Mouse (Mus musculus): Measurements from ENCODE around the gene Pkp3. TPM values are rescaled to one million over a fixed set of nuclear protein-coding genes. Genes with fewer than 3 reads are reported as not detected.

The Pkp3 gene
- polyA plus RNA-seq, 1 experiment: 19.6 TPM

DNA sequence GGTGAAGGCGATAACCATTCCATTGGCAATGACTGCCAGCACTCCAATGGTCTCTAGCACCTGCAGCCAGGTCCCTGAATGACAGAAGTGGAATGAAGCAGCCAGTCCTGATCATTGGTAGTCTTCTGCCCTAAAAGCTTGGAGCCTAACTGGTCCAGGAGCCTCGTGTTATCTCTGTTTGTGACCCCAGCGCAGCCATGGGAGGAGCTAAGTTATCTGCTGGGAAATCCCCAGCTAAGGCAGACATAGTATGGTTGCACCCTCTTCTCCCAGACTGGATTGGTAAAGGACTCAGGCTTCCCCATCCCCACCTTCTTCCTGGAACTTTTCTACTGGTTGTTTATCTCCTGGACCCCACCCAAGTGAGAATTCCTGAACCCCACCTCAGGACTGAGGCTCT lies 25.1 kb downstream of the Pkp3 start:
- Histone ChIP-seq H3K4me1 (ENCODE audit: control insufficient read depth, insufficient read depth, low read length) (peaks cover 1% of the 10 kb centered on the region), H3K9ac (ENCODE audit: low read depth, poor library complexity, severe bottlenecking) (no peak overlapping the region), H3K36me3 (ENCODE audit: control insufficient read depth, insufficient read depth, low read length, poor library complexity, severe bottlenecking) (no peaks in the 10 kb centered on the region), H3K27ac (ENCODE audit: insufficient read depth, low read length) (no peak overlapping the region), H3K9me3 (replicated peaks; ENCODE audit: control insufficient read depth, insufficient read depth, low read length, poor library complexity, severe bottlenecking) (no peaks in the 10 kb centered on the region), H3K27me3 (ENCODE audit: control insufficient read depth, insufficient read depth, low read length, poor library complexity, severe bottlenecking) (no peaks in the 10 kb centered on the region), H3K4me3 (ENCODE audit: low read depth, low read length) (no peak overlapping the region)
- TF ChIP-seq EP300 (IDR thresholded peaks at IDR 0.05; ENCODE audit: insufficient read depth, low read depth, low read length) (no peak), POLR2A (IDR thresholded peaks at IDR 0.05; ENCODE audit: insufficient read depth, low read length) (no peak), CTCF (IDR thresholded peaks at IDR 0.05; ENCODE audit: low read depth, low read length) (no peak)

DNA sequence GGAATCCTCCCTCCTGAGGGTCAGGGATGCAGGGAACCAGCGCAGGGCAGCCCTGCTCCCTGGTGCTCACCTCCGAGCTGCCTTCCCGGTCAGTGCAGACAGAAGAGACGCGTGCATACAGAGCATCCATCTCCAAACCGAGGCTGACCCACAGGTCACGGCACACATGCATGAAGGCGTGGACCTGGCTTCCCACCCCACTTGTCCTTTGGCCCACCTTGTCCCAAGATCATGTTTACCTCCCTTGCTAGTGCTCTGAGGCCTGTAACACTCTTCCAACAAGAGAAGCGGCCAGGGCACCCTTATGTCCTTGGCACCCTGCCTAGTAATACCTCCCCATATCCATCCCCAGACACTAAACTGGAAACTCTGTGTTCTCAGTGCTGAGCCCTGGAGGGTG lies 37.9 kb downstream of the Pkp3 start:
- no peak overlapping the region for H3K4me3 ChIP-seq (ENCODE audit: low read depth, low read length)
- no peak overlapping the region for H3K9ac ChIP-seq (ENCODE audit: low read depth, poor library complexity, severe bottlenecking)
- H3K27me3 ChIP-seq (ENCODE audit: control insufficient read depth, insufficient read depth, low read length, poor library complexity, severe bottlenecking): no peaks in the 10 kb centered on the region
- H3K9me3 ChIP-seq (replicated peaks; ENCODE audit: control insufficient read depth, insufficient read depth, low read length, poor library complexity, severe bottlenecking): no peaks in the 10 kb centered on the region
- H3K27ac ChIP-seq (ENCODE audit: insufficient read depth, low read length): no peak overlapping the region
- TF ChIP-seq POLR2A (IDR thresholded peaks at IDR 0.05; ENCODE audit: insufficient read depth, low read length) (no peak), CTCF (IDR thresholded peaks at IDR 0.05; ENCODE audit: low read depth, low read length) (no peak), EP300 (IDR thresholded peaks at IDR 0.05; ENCODE audit: insufficient read depth, low read depth, low read length) (no peak)
- H3K4me1 ChIP-seq (ENCODE audit: control insufficient read depth, insufficient read depth, low read length): no peaks in the 10 kb centered on the region
- H3K36me3 ChIP-seq (ENCODE audit: control insufficient read depth, insufficient read depth, low read length, poor library complexity, severe bottlenecking): no peaks in the 10 kb centered on the region

DNA sequence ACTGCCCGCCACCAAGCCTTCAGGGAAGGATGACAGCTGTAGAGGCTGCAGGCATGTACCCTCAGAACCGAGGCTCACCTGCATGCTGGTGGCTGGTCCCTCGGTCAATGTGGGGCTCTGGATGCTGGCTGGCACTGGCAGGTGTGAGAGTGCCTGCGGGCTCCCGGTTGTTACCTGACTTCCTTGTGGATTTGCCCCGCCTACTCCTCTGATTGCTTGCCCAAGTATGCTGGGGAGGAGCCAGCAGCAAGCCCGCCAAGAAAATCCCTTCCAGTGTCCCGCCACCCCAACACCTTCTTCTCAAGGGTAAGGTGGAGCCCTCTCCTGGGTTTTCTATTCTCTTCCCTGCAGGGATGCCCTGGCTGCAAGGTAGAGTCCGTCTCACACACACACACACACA lies 39.6 kb downstream of the Pkp3 start, which contains the start of gene Ano9:
Gene Ano9, minus strand, starts transcription at position 171 of the 400 bp plus-strand sequence.
- TF ChIP-seq CTCF (IDR thresholded peaks at IDR 0.05; ENCODE audit: low read depth, low read length): no peak
- no peak for TF ChIP-seq POLR2A (IDR thresholded peaks at IDR 0.05; ENCODE audit: insufficient read depth, low read length)
- TF ChIP-seq EP300 (IDR thresholded peaks at IDR 0.05; ENCODE audit: insufficient read depth, low read depth, low read length): no peak
- Histone ChIP-seq H3K27me3 (ENCODE audit: control insufficient read depth, insufficient read depth, low read length, poor library complexity, severe bottlenecking) (no peaks in the 10 kb centered on the region), H3K9ac (ENCODE audit: low read depth, poor library complexity, severe bottlenecking) (peak within 1 kb of the TSS; percentile 19)

DNA sequence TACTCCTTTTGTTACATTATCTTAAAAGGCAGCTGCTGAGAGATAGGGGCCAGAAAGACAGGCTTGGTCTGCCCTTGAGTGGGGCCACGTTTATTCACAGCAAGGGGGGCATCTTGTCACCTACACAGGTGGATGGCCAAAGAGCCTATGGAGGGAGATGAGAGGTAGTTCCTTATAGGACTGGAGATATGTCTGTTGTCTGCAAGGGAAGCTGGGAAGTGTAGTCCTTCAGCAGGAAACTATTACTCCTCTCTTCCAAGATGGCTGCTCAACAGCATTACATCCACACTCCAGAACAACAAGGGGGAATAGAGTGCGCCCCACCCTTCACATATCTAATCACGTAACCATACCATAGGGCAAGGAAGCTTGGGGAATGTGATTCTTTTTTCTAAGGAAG lies 41.5 kb downstream of the Pkp3 start:
- Histone ChIP-seq H3K36me3 (ENCODE audit: control insufficient read depth, insufficient read depth, low read length, poor library complexity, severe bottlenecking) (no peaks in the 10 kb centered on the region), H3K9me3 (replicated peaks; ENCODE audit: control insufficient read depth, insufficient read depth, low read length, poor library complexity, severe bottlenecking) (no peaks in the 10 kb centered on the region), H3K27me3 (ENCODE audit: control insufficient read depth, insufficient read depth, low read length, poor library complexity, severe bottlenecking) (no peaks in the 10 kb centered on the region), H3K27ac (ENCODE audit: insufficient read depth, low read length) (no peak overlapping the region), H3K4me3 (ENCODE audit: low read depth, low read length) (no peak overlapping the region), H3K4me1 (ENCODE audit: control insufficient read depth, insufficient read depth, low read length) (no peaks in the 10 kb centered on the region), H3K9ac (ENCODE audit: low read depth, poor library complexity, severe bottlenecking) (no peak overlapping the region)
- TF ChIP-seq CTCF (IDR thresholded peaks at IDR 0.05; ENCODE audit: low read depth, low read length): no peak
- no peak for TF ChIP-seq EP300 (IDR thresholded peaks at IDR 0.05; ENCODE audit: insufficient read depth, low read depth, low read length)

More for the DNA sequence above, 39.6 kb downstream of the Pkp3 start, which contains the start of gene Ano9:
- Histone ChIP-seq H3K36me3 (ENCODE audit: control insufficient read depth, insufficient read depth, low read length, poor library complexity, severe bottlenecking) (no peaks in the 10 kb centered on the region), H3K27ac (ENCODE audit: insufficient read depth, low read length) (no peak within 1 kb of the TSS), H3K4me1 (ENCODE audit: control insufficient read depth, insufficient read depth, low read length) (no peaks in the 10 kb centered on the region), H3K4me3 (ENCODE audit: low read depth, low read length) (peak within 1 kb of the TSS; percentile 70), H3K9me3 (replicated peaks; ENCODE audit: control insufficient read depth, insufficient read depth, low read length, poor library complexity, severe bottlenecking) (no peaks in the 10 kb centered on the region)

DNA sequence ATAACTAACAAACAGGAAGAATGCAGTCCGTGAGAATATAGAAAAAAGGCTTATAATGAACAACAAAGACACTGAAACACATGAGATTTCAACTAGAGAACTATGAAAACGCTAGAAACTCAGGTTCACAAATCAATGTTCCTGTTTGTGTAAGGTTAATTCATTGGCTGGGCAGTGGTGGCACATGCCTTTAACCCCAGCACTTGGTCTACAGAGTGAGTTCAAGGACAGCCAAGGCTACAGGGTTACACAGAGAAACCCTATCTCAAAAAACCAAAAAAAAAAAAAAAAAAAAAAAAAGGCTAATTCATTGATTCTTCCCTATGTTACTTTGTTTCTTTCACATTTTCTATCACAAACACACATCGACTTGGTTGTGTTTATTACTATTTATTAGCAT lies 42.6 kb downstream of the Pkp3 start:
- Histone ChIP-seq H3K4me1 (ENCODE audit: control insufficient read depth, insufficient read depth, low read length) (no peaks in the 10 kb centered on the region), H3K9ac (ENCODE audit: low read depth, poor library complexity, severe bottlenecking) (no peak overlapping the region), H3K36me3 (ENCODE audit: control insufficient read depth, insufficient read depth, low read length, poor library complexity, severe bottlenecking) (no peaks in the 10 kb centered on the region), H3K27ac (ENCODE audit: insufficient read depth, low read length) (peak overlapping the region; percentile 29; the same call in 1 of the 2 replicates), H3K9me3 (replicated peaks; ENCODE audit: control insufficient read depth, insufficient read depth, low read length, poor library complexity, severe bottlenecking) (no peaks in the 10 kb centered on the region), H3K27me3 (ENCODE audit: control insufficient read depth, insufficient read depth, low read length, poor library complexity, severe bottlenecking) (no peaks in the 10 kb centered on the region), H3K4me3 (ENCODE audit: low read depth, low read length) (no peak overlapping the region)
- TF ChIP-seq CTCF (IDR thresholded peaks at IDR 0.05; ENCODE audit: low read depth, low read length) (no peak), EP300 (IDR thresholded peaks at IDR 0.05; ENCODE audit: insufficient read depth, low read depth, low read length) (no peak), POLR2A (IDR thresholded peaks at IDR 0.05; ENCODE audit: insufficient read depth, low read length) (no peak)

DNA sequence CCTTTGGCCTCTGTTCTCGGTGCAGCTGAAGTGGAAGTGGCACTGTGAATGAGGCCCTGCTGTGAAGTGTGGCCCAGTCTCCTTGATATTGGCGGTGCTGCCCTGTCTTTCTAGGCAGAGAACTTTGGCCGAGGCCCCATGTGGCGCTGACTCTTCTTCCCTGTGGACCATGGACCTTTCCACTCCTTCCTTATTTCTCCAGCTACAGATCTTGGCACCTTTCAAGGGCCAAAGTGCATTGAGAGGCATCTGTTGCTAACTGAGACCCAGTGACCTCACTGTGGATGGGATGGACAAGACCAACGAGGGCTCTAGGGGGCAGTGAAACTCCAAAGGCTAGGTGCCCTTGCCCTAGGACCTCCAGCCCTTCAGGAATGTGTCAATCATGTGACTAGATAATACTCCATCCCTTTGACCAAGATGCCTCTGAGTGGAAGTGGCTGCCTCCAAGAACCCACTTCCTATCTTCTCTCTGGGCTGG lies 43.1 kb downstream of the Pkp3 start:
- Histone ChIP-seq H3K27me3 (ENCODE audit: control insufficient read depth, insufficient read depth, low read length, poor library complexity, severe bottlenecking) (no peaks in the 10 kb centered on the region), H3K4me1 (ENCODE audit: control insufficient read depth, insufficient read depth, low read length) (no peaks in the 10 kb centered on the region), H3K36me3 (ENCODE audit: control insufficient read depth, insufficient read depth, low read length, poor library complexity, severe bottlenecking) (no peaks in the 10 kb centered on the region), H3K27ac (ENCODE audit: insufficient read depth, low read length) (peak overlapping the region; percentile 29), H3K9ac (ENCODE audit: low read depth, poor library complexity, severe bottlenecking) (no peak overlapping the region), H3K9me3 (replicated peaks; ENCODE audit: control insufficient read depth, insufficient read depth, low read length, poor library complexity, severe bottlenecking) (no peaks in the 10 kb centered on the region), H3K4me3 (ENCODE audit: low read depth, low read length) (no peak overlapping the region)
- no peak for TF ChIP-seq POLR2A (IDR thresholded peaks at IDR 0.05; ENCODE audit: insufficient read depth, low read length)
- TF ChIP-seq CTCF (IDR thresholded peaks at IDR 0.05; ENCODE audit: low read depth, low read length): peak; percentile 52
- TF ChIP-seq EP300 (IDR thresholded peaks at IDR 0.05; ENCODE audit: insufficient read depth, low read depth, low read length): no peak
